Mouse (Mus musculus): ENCODE data around the gene 3110009E18Rik. TPM values are rescaled to one million over a fixed set of nuclear protein-coding genes. Genes with fewer than 3 reads are reported as not detected.

3110009E18Rik gene
- polyA plus RNA-seq, 1 experiment: 5.6 TPM

GRCm38 (mm10) chr1:120196724-120197123 lies 75.7 kb downstream of the 3110009E18Rik start:
- Histone ChIP-seq H3K27ac (ENCODE audit: control insufficient read depth, insufficient read depth, low read depth, low read length) (no peak overlapping the region), H3K4me3 (ENCODE audit: control insufficient read depth, low read depth, low read length) (no peak overlapping the region), H3K36me3 (ENCODE audit: control insufficient read depth, insufficient read depth, low read length) (no peaks in the 10 kb centered on the region), H3K4me1 (ENCODE audit: control insufficient read depth, insufficient read depth, low read length) (no peaks in the 10 kb centered on the region), H3K27me3 (ENCODE audit: control insufficient read depth, insufficient read depth, low read length) (no peaks in the 10 kb centered on the region)
- TF ChIP-seq CTCF (IDR thresholded peaks at IDR 0.05; ENCODE audit: control insufficient read depth, insufficient read depth, insufficient replicate concordance, low read depth, low read length) (no peak), POLR2A (IDR thresholded peaks at IDR 0.05; ENCODE audit: control insufficient read depth, low read depth, low read length) (no peak)

DNA sequence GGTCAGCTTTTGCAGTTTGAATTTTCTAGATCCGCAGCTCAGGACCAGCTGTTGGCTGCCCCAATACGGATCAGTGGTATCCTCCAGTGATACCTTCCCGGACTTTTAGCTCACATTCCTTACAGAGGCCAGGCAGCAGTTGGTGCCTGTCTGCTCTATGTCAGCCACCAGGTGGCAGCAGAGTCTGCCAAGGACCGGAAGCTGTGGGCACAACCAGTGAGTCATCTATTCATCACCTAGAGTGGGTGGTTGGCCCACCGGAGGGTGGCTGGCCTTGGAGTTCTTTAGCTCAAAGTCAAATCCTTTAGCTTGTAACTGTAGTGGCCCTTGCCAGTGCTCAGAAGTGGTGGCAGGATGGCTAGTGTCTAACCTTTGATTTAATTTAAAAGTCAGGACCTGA lies 76.2 kb downstream of the 3110009E18Rik start:
- Histone ChIP-seq H3K27me3 (ENCODE audit: control insufficient read depth, insufficient read depth, low read length) (no peaks in the 10 kb centered on the region), H3K4me1 (ENCODE audit: control insufficient read depth, insufficient read depth, low read length) (no peaks in the 10 kb centered on the region), H3K4me3 (ENCODE audit: control insufficient read depth, low read depth, low read length) (no peak overlapping the region), H3K27ac (ENCODE audit: control insufficient read depth, insufficient read depth, low read depth, low read length) (no peak overlapping the region), H3K36me3 (ENCODE audit: control insufficient read depth, insufficient read depth, low read length) (no peaks in the 10 kb centered on the region)
- TF ChIP-seq CTCF (IDR thresholded peaks at IDR 0.05; ENCODE audit: control insufficient read depth, insufficient read depth, insufficient replicate concordance, low read depth, low read length) (peak; percentile 91), POLR2A (IDR thresholded peaks at IDR 0.05; ENCODE audit: control insufficient read depth, low read depth, low read length) (no peak)

DNA sequence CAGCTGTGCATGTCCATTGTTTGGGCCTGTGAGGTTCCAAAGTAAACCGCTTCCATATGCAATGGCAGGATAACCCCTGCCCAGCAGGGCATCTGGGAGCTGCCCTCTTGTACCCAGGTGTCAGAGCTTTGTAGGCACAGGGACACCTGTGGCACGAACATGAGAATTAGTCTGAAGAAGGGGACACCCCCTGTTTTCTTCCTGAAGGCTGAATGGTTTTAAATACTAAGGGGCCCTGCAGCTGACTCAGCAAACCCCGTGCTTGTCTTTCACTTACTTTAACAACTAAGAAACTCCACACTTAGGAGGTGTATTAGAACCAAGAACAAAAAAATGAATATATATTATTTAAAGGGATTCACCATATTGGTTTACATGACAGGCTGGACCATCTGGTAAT lies 77.2 kb downstream of the 3110009E18Rik start:
- no peaks in the 10 kb centered on the region for H3K36me3 ChIP-seq (ENCODE audit: control insufficient read depth, insufficient read depth, low read length)
- H3K4me1 ChIP-seq (ENCODE audit: control insufficient read depth, insufficient read depth, low read length): no peaks in the 10 kb centered on the region
- H3K27ac ChIP-seq (ENCODE audit: control insufficient read depth, insufficient read depth, low read depth, low read length): no peak overlapping the region
- TF ChIP-seq POLR2A (IDR thresholded peaks at IDR 0.05; ENCODE audit: control insufficient read depth, low read depth, low read length): no peak
- no peak for TF ChIP-seq CTCF (IDR thresholded peaks at IDR 0.05; ENCODE audit: control insufficient read depth, insufficient read depth, insufficient replicate concordance, low read depth, low read length)
- H3K4me3 ChIP-seq (ENCODE audit: control insufficient read depth, low read depth, low read length): no peak overlapping the region
- H3K27me3 ChIP-seq (ENCODE audit: control insufficient read depth, insufficient read depth, low read length): no peaks in the 10 kb centered on the region

DNA sequence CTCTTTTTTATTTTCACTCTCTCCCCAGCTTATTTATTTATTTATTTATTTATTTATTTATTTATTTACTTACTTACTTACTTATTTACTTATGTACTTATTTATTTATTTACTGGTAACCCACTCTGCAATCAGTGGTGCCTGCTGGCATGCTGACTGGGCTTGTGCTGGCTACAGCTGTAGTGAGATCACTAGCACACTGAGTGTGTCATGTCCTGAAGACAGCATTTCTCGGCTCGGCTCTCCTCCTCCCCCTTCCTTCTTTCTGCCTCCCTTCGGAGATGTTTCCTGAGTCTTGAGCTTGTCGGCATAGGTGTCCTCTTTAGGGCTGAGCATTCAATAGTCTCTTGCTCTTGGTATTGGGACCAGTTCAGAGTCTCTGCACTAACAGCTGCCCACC lies 78.0 kb downstream of the 3110009E18Rik start:
- TF ChIP-seq POLR2A (IDR thresholded peaks at IDR 0.05; ENCODE audit: control insufficient read depth, low read depth, low read length) (no peak), CTCF (IDR thresholded peaks at IDR 0.05; ENCODE audit: control insufficient read depth, insufficient read depth, insufficient replicate concordance, low read depth, low read length) (no peak)
- no peaks in the 10 kb centered on the region for H3K27me3 ChIP-seq (ENCODE audit: control insufficient read depth, insufficient read depth, low read length)
- H3K4me1 ChIP-seq (ENCODE audit: control insufficient read depth, insufficient read depth, low read length): no peaks in the 10 kb centered on the region
- no peaks in the 10 kb centered on the region for H3K36me3 ChIP-seq (ENCODE audit: control insufficient read depth, insufficient read depth, low read length)
- no peak overlapping the region for H3K27ac ChIP-seq (ENCODE audit: control insufficient read depth, insufficient read depth, low read depth, low read length)
- H3K4me3 ChIP-seq (ENCODE audit: control insufficient read depth, low read depth, low read length): no peak overlapping the region

- H3K4me3 ChIP-seq (ENCODE audit: control insufficient read depth, low read depth, low read length): no peak overlapping the region
- no peaks in the 10 kb centered on the region for H3K4me1 ChIP-seq (ENCODE audit: control insufficient read depth, insufficient read depth, low read length)
- no peaks in the 10 kb centered on the region for H3K27me3 ChIP-seq (ENCODE audit: control insufficient read depth, insufficient read depth, low read length)
- no peaks in the 10 kb centered on the region for H3K36me3 ChIP-seq (ENCODE audit: control insufficient read depth, insufficient read depth, low read length)
- no peak for TF ChIP-seq POLR2A (IDR thresholded peaks at IDR 0.05; ENCODE audit: control insufficient read depth, low read depth, low read length)
- TF ChIP-seq CTCF (IDR thresholded peaks at IDR 0.05; ENCODE audit: control insufficient read depth, insufficient read depth, insufficient replicate concordance, low read depth, low read length): no peak
- no peak overlapping the region for H3K27ac ChIP-seq (ENCODE audit: control insufficient read depth, insufficient read depth, low read depth, low read length)
Observed at GRCm38 (mm10) chr1:120202542-120202941, 81.6 kb downstream of the 3110009E18Rik start.

GRCm38 (mm10) chr1:120203836-120204235 lies 82.8 kb downstream of the 3110009E18Rik start:
- Histone ChIP-seq H3K4me1 (ENCODE audit: control insufficient read depth, insufficient read depth, low read length) (no peaks in the 10 kb centered on the region), H3K36me3 (ENCODE audit: control insufficient read depth, insufficient read depth, low read length) (no peaks in the 10 kb centered on the region), H3K27me3 (ENCODE audit: control insufficient read depth, insufficient read depth, low read length) (no peaks in the 10 kb centered on the region), H3K4me3 (ENCODE audit: control insufficient read depth, low read depth, low read length) (no peak overlapping the region), H3K27ac (ENCODE audit: control insufficient read depth, insufficient read depth, low read depth, low read length) (no peak overlapping the region)
- no peak for TF ChIP-seq POLR2A (IDR thresholded peaks at IDR 0.05; ENCODE audit: control insufficient read depth, low read depth, low read length)
- TF ChIP-seq CTCF (IDR thresholded peaks at IDR 0.05; ENCODE audit: control insufficient read depth, insufficient read depth, insufficient replicate concordance, low read depth, low read length): no peak

- no peaks in the 10 kb centered on the region for H3K36me3 ChIP-seq (ENCODE audit: control insufficient read depth, insufficient read depth, low read length)
- H3K27me3 ChIP-seq (ENCODE audit: control insufficient read depth, insufficient read depth, low read length): no peaks in the 10 kb centered on the region
- H3K27ac ChIP-seq (ENCODE audit: control insufficient read depth, insufficient read depth, low read depth, low read length): no peak overlapping the region
- no peak for TF ChIP-seq CTCF (IDR thresholded peaks at IDR 0.05; ENCODE audit: control insufficient read depth, insufficient read depth, insufficient replicate concordance, low read depth, low read length)
- no peak for TF ChIP-seq POLR2A (IDR thresholded peaks at IDR 0.05; ENCODE audit: control insufficient read depth, low read depth, low read length)
- H3K4me3 ChIP-seq (ENCODE audit: control insufficient read depth, low read depth, low read length): no peak overlapping the region
- H3K4me1 ChIP-seq (ENCODE audit: control insufficient read depth, insufficient read depth, low read length): no peaks in the 10 kb centered on the region
Observed at GRCm38 (mm10) chr1:120204834-120205233, 83.8 kb downstream of the 3110009E18Rik start.

DNA sequence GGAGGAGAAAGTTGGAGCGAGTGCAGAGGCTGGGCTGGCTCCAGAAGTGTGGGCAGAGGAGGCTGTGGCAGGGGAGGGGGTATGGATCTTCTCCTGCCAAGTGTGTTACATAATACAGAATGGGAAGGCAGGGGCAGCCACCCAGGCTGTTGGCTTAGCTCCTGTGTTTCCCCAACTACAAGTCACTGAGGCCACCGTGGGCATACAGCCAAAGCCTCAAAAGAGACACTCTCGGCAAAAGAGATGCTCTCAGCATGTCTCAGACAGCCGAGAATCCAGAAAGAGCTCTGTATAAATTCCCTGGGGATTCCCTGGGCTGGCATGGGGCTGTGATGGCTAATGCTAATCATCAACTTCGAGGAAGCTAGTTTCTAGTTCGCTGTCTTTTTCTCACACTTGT lies 86.6 kb downstream of the 3110009E18Rik start:
- Histone ChIP-seq H3K27ac (ENCODE audit: control insufficient read depth, insufficient read depth, low read depth, low read length) (no peak overlapping the region), H3K4me1 (ENCODE audit: control insufficient read depth, insufficient read depth, low read length) (no peaks in the 10 kb centered on the region), H3K27me3 (ENCODE audit: control insufficient read depth, insufficient read depth, low read length) (no peaks in the 10 kb centered on the region), H3K36me3 (ENCODE audit: control insufficient read depth, insufficient read depth, low read length) (no peaks in the 10 kb centered on the region), H3K4me3 (ENCODE audit: control insufficient read depth, low read depth, low read length) (no peak overlapping the region)
- TF ChIP-seq POLR2A (IDR thresholded peaks at IDR 0.05; ENCODE audit: control insufficient read depth, low read depth, low read length): no peak
- TF ChIP-seq CTCF (IDR thresholded peaks at IDR 0.05; ENCODE audit: control insufficient read depth, insufficient read depth, insufficient replicate concordance, low read depth, low read length): no peak

Measured in testis, adult 2 months (tissue).